Mouse (Mus musculus): ENCODE measurements around the gene Lrrc47. TPM values are rescaled to one million over a fixed set of nuclear protein-coding genes. Genes with fewer than 3 reads are reported as not detected.

The Lrrc47 gene
- 18.3 TPM for polyA plus RNA-seq (2014; fragmentation: Illumina TruSeq; extraction: RNeasy Lipid Tissue Mini Kit (QIAGEN cat#74804); ENCODE audit: insufficient read depth, low read depth, low replicate concordance)

DNA sequence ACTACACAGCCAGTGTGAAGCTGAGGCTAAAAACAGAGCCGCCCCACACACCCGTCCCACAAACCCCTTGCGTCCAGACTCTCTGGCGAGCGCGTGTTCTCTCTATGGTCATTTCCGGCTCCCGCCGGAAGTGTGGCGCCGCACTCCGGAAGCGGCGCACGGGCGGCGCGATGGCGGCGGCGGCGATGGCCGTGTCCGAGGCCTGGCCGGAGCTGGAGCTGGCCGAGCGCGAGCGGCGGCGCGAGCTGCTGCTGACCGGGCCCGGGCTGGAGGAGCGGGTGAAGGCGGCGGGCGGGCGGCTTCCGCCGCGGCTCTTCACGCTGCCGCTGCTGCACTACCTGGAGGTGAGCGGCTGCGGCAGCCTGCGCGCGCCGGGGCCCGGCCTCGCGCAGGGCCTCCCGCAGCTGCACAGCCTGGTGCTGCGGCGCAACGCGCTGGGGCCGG, at the start of gene Lrrc47:
Lrrc47 (plus strand) TSS at position 86 of the 444 bp plus-strand sequence.

DNA sequence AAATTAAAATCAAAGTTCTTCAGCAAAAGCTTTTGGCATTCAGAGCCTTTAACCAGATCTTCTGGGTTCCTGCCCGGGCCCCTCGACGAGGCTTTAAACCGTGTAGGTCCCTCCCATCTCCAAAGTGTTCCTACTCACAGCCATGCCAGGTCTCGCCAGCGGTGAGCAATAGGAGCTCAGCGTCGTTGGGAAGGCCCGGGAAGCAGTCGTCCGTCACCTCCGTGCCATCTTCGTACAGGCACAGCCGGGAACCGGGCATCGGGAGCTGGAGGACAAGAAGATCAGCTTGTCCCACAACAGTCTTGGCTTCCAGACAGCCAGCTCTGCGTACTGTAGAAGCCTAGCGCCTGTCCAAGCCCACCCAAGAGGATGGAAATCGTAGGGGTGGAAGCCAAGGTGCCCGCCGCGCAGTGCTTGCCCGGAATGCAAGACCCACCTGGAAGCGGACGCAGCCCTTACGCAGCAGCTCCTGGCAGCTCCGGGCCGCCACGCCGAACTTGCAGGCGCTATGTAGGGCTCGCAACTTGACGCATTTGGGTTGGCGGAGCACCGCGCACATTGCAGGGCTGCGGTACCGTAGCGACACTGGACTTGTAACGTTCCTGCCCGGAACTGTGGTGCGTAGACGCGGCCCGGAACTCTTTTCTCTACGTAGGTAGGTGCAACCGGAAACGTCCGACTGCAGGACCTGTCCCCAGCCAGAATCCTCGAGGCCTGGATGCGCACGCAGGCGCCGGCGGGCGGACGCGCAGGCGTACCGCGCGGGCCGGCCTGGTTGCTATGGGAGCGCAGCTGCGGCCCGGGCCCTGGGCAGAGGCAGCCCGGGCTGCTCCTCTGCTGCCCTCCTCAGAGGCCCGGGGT, 36.9 kb upstream of the Lrrc47 start, which contains the start of the genes Dffb and Cep104:
Dffb (minus strand) TSS at position 696 of the 861 bp plus-strand sequence.
Cep104 (plus strand) TSS at position 764 of the 861 bp plus-strand sequence.

GRCm38 (mm10) chr4:154025641-154026440, 14.3 kb downstream of the Lrrc47 start, which contains the start of gene Smim1:
Gene Smim1, minus strand, starts transcription at chr4:154026230.

GRCm38 (mm10) chr4:154042577-154042976, 31.0 kb downstream of the Lrrc47 start, which contains the start of gene Ccdc27:
Gene Ccdc27, minus strand, starts transcription at chr4:154042677.

Other genes starting within 250 kb of the Lrrc47 start
- gene A430005L14Rik, start 54.5 kb upstream of the Lrrc47 start, polyA plus RNA-seq (2014; fragmentation: Illumina TruSeq; extraction: RNeasy Lipid Tissue Mini Kit (QIAGEN cat#74804); ENCODE audit: insufficient read depth, low read depth, low replicate concordance): 37.7 TPM
- 4.7 TPM for gene Dffb, start 36.6 kb upstream of the Lrrc47 start, polyA plus RNA-seq (2014; fragmentation: Illumina TruSeq; extraction: RNeasy Lipid Tissue Mini Kit (QIAGEN cat#74804); ENCODE audit: insufficient read depth, low read depth, low replicate concordance)
- gene Cep104, start 36.5 kb upstream of the Lrrc47 start, polyA plus RNA-seq (2014; fragmentation: Illumina TruSeq; extraction: RNeasy Lipid Tissue Mini Kit (QIAGEN cat#74804); ENCODE audit: insufficient read depth, low read depth, low replicate concordance): 8.4 TPM
- gene Smim1, start 14.5 kb downstream of the Lrrc47 start, polyA plus RNA-seq (2014; fragmentation: Illumina TruSeq; extraction: RNeasy Lipid Tissue Mini Kit (QIAGEN cat#74804); ENCODE audit: insufficient read depth, low read depth, low replicate concordance): 64.4 TPM
- gene Ccdc27, start 30.9 kb downstream of the Lrrc47 start, polyA plus RNA-seq (2014; fragmentation: Illumina TruSeq; extraction: RNeasy Lipid Tissue Mini Kit (QIAGEN cat#74804); ENCODE audit: insufficient read depth, low read depth, low replicate concordance): not detected
- 2.7 TPM for gene Trp73, start 128.5 kb downstream of the Lrrc47 start, polyA plus RNA-seq (2014; fragmentation: Illumina TruSeq; extraction: RNeasy Lipid Tissue Mini Kit (QIAGEN cat#74804); ENCODE audit: insufficient read depth, low read depth, low replicate concordance)
- gene Wrap73, start 130.6 kb downstream of the Lrrc47 start, polyA plus RNA-seq (2014; fragmentation: Illumina TruSeq; extraction: RNeasy Lipid Tissue Mini Kit (QIAGEN cat#74804); ENCODE audit: insufficient read depth, low read depth, low replicate concordance): 11.6 TPM
- 190 TPM for gene Tprgl, start 148.9 kb downstream of the Lrrc47 start, polyA plus RNA-seq (2014; fragmentation: Illumina TruSeq; extraction: RNeasy Lipid Tissue Mini Kit (QIAGEN cat#74804); ENCODE audit: insufficient read depth, low read depth, low replicate concordance)
- 26.4 TPM for gene Megf6, start 159.0 kb downstream of the Lrrc47 start, polyA plus RNA-seq (2014; fragmentation: Illumina TruSeq; extraction: RNeasy Lipid Tissue Mini Kit (QIAGEN cat#74804); ENCODE audit: insufficient read depth, low read depth, low replicate concordance)